Mouse (Mus musculus): ENCODE results near the gene Inca1. TPM values are rescaled to one million over a fixed set of nuclear protein-coding genes. Genes with fewer than 3 reads are reported as not detected.

Inca1 gene
- polyA plus RNA-seq (2012; rRNA removed), result 0.44 and 1.1 TPM in 2 replicates

DNA sequence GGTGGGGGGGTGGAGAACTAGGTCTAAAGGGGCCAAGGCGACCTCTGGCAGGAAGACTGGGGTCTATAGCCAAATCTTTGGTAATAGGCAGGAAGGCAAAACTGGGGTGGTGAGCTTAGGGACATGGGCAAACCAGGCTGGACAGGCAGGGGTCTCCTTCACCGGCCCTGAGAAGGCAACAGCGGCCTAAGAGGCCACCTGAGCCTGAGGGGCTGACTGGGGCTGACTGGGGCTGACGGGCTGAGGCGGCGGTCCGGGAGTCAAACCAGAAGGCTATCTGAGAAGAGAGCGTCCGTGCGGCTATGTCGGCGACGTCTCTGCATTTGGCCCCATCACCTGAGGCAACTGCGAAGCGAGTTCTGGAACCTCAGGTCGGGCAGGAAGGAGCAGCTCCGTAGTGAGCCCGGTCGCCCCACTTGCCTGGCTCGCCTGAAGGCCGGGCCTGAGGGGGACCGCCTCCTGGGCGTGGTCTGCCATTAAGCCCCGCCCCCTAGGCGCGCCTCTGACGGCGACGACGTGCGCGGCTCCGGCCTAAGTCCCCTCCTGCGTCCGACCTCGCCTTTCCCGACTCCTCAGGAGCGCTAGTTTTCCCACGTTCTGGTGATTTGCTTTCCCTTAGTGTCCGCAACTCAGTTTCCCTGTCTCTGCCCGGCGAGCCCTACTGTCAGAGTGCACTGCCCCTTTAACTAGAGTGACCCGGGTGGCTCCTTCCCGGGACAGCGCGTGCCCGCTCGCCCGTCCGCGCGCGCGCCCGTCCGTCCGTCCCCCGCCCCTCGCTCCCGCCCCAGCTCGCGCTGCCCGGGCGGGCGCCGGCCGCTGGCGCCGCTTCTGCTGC lies at the start of gene Inca1, which contains the start of gene Kif1c:
Gene Inca1, minus strand, starts transcription at position 434 of the 835 bp plus-strand sequence.
Gene Kif1c, plus strand, starts transcription at position 827 of the 835 bp plus-strand sequence.

DNA sequence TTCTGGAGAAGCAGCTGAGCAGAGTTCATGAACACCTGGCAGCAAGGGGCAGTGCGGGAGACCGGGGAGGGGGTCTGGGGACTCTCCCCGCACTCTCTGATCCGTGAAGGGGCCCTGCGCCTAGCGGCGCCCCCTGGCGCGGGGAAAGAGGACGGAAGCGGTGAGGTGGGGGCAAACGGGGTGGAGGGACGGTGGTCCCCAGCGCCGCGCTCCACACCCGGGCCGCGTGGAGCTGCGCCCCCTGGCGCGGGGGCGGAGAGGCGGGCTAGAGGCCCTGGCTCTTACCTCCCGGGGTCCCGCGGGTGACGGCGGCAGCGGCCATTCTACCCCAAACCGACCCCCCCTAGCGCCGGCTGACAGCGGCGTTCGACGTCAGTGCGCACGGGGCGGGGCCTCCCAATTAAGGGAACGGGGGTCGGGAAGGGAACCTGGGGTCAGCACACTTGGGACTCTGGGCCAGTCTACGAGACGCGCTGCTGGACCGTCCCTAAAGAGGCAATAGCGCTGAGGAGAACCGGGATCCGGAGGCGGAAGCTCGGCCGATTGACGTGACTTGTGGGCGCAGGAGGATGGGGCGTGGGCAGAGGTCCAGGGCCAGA lies 12.3 kb downstream of the Inca1 start, which contains the start of gene Camta2:
Gene Camta2, minus strand, starts transcription at position 505 of the 599 bp plus-strand sequence.

DNA sequence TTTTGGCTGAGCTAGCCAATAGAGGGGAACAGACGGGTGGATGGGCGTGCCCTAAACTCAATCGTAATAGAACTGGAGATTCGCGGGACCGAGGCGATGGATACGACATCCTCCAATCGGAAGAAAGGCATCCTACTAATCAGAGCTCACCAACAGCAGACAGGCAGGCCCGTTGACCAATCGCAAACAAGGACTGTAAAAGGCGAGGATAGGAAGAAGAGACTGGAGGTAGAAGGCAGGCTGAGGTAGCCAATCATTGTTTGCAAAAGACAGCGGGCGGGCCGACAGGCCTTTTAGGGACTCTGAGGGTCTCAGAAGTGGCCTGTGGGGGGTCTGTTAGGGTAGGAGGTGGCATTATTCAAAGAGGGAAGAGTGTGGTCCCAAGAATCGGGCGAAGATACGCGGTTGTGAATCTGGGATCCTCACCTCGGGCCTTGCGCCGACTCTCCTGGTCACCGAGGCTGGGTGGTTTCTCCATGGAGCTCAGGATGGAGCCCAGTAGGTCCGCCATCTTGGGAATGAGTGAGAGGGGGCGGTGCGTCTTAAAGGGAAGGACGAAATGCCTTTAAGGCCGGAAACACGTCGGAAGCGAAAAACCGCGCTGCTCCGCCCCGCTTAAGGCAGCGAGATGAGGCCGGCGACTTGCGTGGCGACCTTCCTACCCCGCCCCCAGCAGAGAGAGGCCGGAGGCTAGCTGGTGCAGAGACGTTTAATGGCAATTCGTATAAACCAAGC lies 31.0 kb downstream of the Inca1 start, which contains the start of gene Spag7:
Gene Spag7, minus strand, starts transcription at position 646 of the 735 bp plus-strand sequence.

GRCm38 (mm10) chr11:70656964-70657363 lies 43.0 kb downstream of the Inca1 start, which contains the start of gene Eno3:
Eno3 (plus strand) TSS chr11:70657202.

DNA sequence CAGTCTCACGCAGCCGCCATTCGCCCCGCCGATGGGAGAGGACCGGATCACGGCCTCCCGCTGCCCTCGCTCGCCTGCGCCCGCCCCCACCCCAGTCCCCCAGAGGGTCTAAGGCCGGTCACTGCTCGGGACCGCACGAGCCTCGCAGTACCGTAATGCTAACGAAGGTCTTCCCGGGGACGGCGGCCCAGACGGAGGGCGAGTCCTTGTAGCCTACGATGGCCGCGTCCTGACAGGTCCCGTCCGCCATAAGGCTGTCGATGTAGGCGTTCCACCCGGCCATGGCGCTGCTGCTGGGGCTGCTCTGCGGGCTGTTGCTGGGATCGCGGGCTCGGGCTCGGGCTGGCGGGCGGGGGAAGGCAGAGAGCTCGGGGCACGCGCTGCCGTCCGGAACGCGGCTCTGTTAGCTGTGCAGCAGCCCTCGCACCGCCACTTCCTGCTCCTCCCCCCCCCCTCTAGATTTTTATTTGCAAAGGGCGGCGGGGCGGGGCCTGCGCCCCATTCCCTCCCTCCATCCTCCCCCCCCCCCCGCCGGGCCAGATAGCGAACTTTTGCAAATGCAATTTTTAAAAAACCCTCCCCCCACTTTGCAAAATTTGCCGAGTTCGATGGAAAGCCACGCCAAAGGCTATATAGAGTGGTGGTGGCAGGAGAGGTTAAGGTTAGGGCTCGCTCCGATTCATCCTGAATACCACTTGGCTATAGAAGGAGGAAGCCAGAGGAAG lies 45.6 kb downstream of the Inca1 start, which contains the start of gene Pfn1:
Gene Pfn1, minus strand, starts transcription at position 447 of the 725 bp plus-strand sequence.

GRCm38 (mm10) chr11:70646691-70647650 lies 53.0 kb downstream of the Inca1 start, which contains the start of the genes Rnf167 and Slc25a11:
Rnf167 (plus strand) TSS chr11:70647235.
Slc25a11 (minus strand) TSS chr11:70647479.

DNA sequence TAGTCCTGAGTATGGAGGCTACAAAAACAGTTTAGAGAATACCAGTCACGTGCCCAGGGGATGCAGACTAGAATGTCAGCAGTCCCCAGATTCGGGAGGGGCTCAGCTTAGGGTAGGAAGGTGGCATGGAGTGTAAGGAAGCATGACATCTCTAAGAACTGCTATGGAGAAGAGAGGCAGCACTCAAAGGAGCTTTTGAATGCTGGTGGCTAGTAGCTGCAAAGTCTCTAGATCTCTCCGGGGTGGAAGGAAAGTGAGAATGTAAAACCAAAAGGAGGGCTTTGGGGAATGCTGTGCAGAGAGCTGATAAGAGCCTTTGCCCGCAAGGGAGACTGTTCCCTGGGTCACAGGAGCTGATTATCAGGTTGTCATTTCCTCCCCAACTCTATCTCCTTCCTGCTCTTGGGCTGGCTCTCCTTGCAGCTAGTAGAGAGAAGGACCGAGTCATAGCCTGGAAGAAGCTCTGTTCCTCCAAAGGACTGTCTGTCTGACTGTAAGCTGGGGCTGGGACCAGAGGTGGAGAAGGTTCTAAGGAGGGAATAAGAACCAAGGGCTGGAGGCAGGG lies 61.2 kb downstream of the Inca1 start, which contains the start of gene Gp1ba:
Gene Gp1ba, plus strand, starts transcription at position 409 of the 565 bp plus-strand sequence.

Other genes with a start within 250 kb of the Inca1 start
- gene Med11, start 248.2 kb downstream of the Inca1 start, polyA plus RNA-seq (2012; rRNA removed), result 37.6 and 48.2 TPM in 2 replicates
- gene Zmynd15, start 240.7 kb downstream of the Inca1 start, polyA plus RNA-seq (2012; rRNA removed), result 0.47 and 0.52 TPM in 2 replicates
- gene Cxcl16, start 240.2 kb downstream of the Inca1 start, polyA plus RNA-seq (2012; rRNA removed), result 1.7 and 2.2 TPM in 2 replicates
- 1.2 and 1.3 TPM in 2 replicates for gene Tm4sf5, start 194.9 kb downstream of the Inca1 start, polyA plus RNA-seq (2012; rRNA removed)
- gene Vmo1, start 185.5 kb downstream of the Inca1 start, polyA plus RNA-seq (2012; rRNA removed), result 0.22 and 0.30 TPM in 2 replicates
- 0.25 and 0.60 TPM in 2 replicates for gene Gltpd2, start 181.0 kb downstream of the Inca1 start, polyA plus RNA-seq (2012; rRNA removed)
- gene Psmb6, start 174.8 kb downstream of the Inca1 start, polyA plus RNA-seq (2012; rRNA removed), result 450 and 522 TPM in 2 replicates
- not detected in 2 replicates for gene Gm40193, start 167.2 kb downstream of the Inca1 start, polyA plus RNA-seq (2012; rRNA removed)
- 7.3 and 9.7 TPM in 2 replicates for gene Pld2, start 160.1 kb downstream of the Inca1 start, polyA plus RNA-seq (2012; rRNA removed)
- 51.8 and 75.5 TPM in 2 replicates for gene Mink1, start 137.3 kb downstream of the Inca1 start, polyA plus RNA-seq (2012; rRNA removed)
- gene 4930544D05Rik, start 84.3 kb downstream of the Inca1 start, polyA plus RNA-seq (2012; rRNA removed), result not detected in 2 replicates
- gene Chrne, start 80.9 kb downstream of the Inca1 start, polyA plus RNA-seq (2012; rRNA removed), result not detected in 2 replicates
- 0.71 and 1.1 TPM in 2 replicates for gene Gp1ba, start 61.0 kb downstream of the Inca1 start, polyA plus RNA-seq (2012; rRNA removed)
- gene Rnf167, start 52.9 kb downstream of the Inca1 start, polyA plus RNA-seq (2012; rRNA removed), result 65.1 and 75.1 TPM in 2 replicates
- gene Slc25a11, start 52.7 kb downstream of the Inca1 start, polyA plus RNA-seq (2012; rRNA removed), result 97.5 and 110 TPM in 2 replicates
- gene Pfn1, start 45.5 kb downstream of the Inca1 start, polyA plus RNA-seq (2012; rRNA removed), result 596 and 833 TPM in 2 replicates
- 31.1 and 40.7 TPM in 2 replicates for gene Eno3, start 43.0 kb downstream of the Inca1 start, polyA plus RNA-seq (2012; rRNA removed)
- 113 and 176 TPM in 2 replicates for gene Spag7, start 30.7 kb downstream of the Inca1 start, polyA plus RNA-seq (2012; rRNA removed)
- gene Camta2, start 12.1 kb downstream of the Inca1 start, polyA plus RNA-seq (2012; rRNA removed), result 12.3 TPM in 2 replicates
- 28.3 and 36.8 TPM in 2 replicates for gene Kif1c, start 393 bp upstream of the Inca1 start, polyA plus RNA-seq (2012; rRNA removed)
- 4.8 and 5.2 TPM in 2 replicates for gene Zfp3, start 64.1 kb upstream of the Inca1 start, polyA plus RNA-seq (2012; rRNA removed)
- gene Scimp, start 112.4 kb upstream of the Inca1 start, polyA plus RNA-seq (2012; rRNA removed), result 0.05 TPM in 1 of 2 replicates, not detected in the other
- gene Rabep1, start 144.6 kb upstream of the Inca1 start, polyA plus RNA-seq (2012; rRNA removed), result 19.7 and 22.9 TPM in 2 replicates

All from central nervous system, embryonic 11.5 days (tissue).